Mouse (Mus musculus) lung, adult 2 months (tissue): ENCODE measurements around the gene Ms4a7. TPM values are rescaled to one million over a fixed set of nuclear protein-coding genes. Genes with fewer than 3 reads are reported as not detected.
A peak's percentile ranks its signal among the peaks of the same experiment; 100 is the strongest.
"Not testable (repeated sequence)": the region's sequence is repeated elsewhere in the genome, so short reads cannot be mapped to it uniquely, and the experiment has no call there.

Experiments used
- DNase-seq: peaks from one replicate; pipeline ENCODE4 v3.0.0; 2022
- H3K4me1 ChIP-seq: fragments of 200-500 bp; 2 replicates; pipeline ENCODE4 v1.6.1; 2011; ENCODE audit warnings: low read length; ENCODE audit not compliant: control insufficient read depth, insufficient read depth
- H3K4me3 ChIP-seq: fragments of 200-500 bp; replicated peaks from 2 replicates; pipeline ENCODE3; 2011; ENCODE audit warnings: low read depth, mild to moderate bottlenecking, control low read depth, low read length; ENCODE audit errors: extremely low read depth
- CTCF ChIP-seq: fragments of 200-500 bp; IDR thresholded peaks from 2 replicates; pipeline ENCODE4 v1.5.1; 2011; ENCODE audit warnings: mild to moderate bottlenecking, low read length, control low read depth; ENCODE audit not compliant: insufficient read depth
- POLR2A ChIP-seq: fragments of 200-500 bp; IDR thresholded peaks from 2 replicates; pipeline ENCODE4 v1.6.1; 2011; ENCODE audit warnings: low read depth, mild to moderate bottlenecking, control low read depth, low read length, borderline replicate concordance; ENCODE audit errors: extremely low read depth
- WGBS: fragments of 180-500 bp; shearing (Covaris S2); methylation state at CpG from one replicate; pipeline ENCODE4 v1.1.7; 2018; 5-methylcytosine and 5-hydroxymethylcytosine counted together
- polyA plus RNA-seq: library from polyadenylated mRNA; depleted of rRNA; stranded (reverse); fragments of >200 nt; gene quantifications from 2 replicates; pipeline ENCODE4 v1.2.3, GENCODE M21; 2012; rRNA removed

Ms4a7 gene
- polyA plus RNA-seq, 1 experiment: 1.4 TPM

DNA sequence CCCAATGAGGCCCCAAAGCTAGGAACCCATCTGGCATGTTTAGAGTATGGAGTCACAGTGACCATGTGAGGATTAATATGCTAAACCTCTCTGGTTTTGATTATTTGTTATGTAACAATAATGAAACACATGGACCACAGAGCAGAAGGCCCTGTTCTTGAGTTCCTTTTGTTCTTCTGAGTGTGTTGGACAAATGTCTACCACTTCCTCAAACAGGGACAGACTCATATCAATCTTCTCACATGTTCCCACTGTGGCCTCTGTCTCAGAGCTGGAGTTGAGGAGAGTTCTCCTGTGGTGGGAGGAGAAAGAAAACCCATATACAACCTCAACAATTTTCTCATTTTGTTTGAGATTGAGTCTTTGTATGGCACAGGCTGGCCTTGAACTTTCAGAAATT, 7.2 kb upstream of the Ms4a7 start:
- DNase-seq: no peak
- TF ChIP-seq POLR2A (no peak), CTCF (no peak)
- H3K4me1 ChIP-seq: no peaks in the 10 kb centered on the region

DNA sequence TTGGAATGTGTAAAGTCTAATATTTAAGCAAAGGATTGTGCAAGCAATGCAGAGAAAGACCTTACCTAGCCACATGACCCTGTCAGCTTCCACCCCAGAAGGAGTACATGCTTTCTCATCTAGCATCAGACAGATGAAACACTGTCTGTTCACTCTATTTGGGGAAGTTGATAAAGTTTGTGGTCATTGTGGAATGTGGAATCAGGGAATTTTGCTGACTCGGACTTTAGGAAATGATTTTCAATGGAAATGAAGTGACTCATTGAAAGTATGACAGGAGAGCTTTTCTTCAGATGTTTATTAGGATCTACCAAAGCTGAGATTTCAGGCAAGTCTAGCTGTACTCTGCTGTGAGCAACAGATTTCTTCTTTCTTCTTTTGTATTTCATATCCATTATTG, 14.8 kb downstream of the Ms4a7 start:
- Histone ChIP-seq H3K4me1 (no peaks in the 10 kb centered on the region), H3K4me3 (no peak overlapping the region)
- TF ChIP-seq CTCF (no peak), POLR2A (no peak)
- DNase-seq: no peak
- 50% methylated on average over 1 of the region's 1 CpGs for WGBS

More for the DNA sequence above, 7.2 kb upstream of the Ms4a7 start:
- no peak overlapping the region for H3K4me3 ChIP-seq

DNA sequence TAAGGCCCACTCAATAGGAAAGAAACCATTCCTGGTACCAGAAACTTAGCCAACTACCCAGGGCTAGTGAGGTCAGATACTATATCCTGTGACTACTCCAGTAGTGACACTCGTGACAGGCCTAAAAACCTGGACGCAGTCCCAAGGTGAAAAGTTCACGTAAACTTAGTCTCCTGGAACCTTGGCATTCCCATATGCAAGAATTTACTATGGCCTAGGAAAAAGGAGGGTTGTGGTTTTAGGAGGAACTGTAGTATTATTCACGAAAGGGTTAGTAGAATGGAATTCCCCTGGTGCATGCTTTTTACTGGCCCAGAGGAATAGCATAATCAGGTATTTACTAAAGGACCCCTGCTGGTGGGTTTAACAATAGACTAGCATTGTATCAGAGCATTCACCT, 19.2 kb downstream of the Ms4a7 start:
- no peak for DNase-seq
- Histone ChIP-seq H3K4me1 (no peaks in the 10 kb centered on the region), H3K4me3 (no peak overlapping the region)
- WGBS: 80% methylated on average over 4 of the region's 4 CpGs
- no peak for TF ChIP-seq CTCF
- TF ChIP-seq POLR2A: no peak

DNA sequence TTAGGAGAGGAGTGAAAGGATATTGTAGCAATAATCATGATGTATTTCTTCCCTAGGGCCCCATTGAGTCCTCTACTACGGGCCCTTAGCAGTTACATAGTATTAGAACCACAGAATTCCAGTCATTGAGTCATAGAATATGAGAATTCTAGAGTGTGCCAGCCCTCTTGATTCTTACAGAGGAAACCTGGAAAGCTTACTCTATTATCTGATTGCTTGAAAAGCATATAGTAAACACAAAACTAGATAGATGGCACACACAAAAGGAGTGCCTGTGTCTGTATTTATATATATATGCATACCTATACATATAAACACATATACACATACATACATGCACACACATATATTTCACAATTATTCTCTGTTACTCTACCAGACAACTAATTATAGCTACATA, 21.6 kb downstream of the Ms4a7 start, which contains the start of gene Ms4a14:
TSS of gene Ms4a14 (minus strand) at position 101 of the 400 bp plus-strand sequence.
- no peak for DNase-seq
- TF ChIP-seq CTCF: no peak
- TF ChIP-seq POLR2A: no peak
- no peaks in the 10 kb centered on the region for H3K4me1 ChIP-seq
- WGBS: 63% methylated on average over 1 of the region's 1 CpGs
- no peak within 1 kb of the TSS for H3K4me3 ChIP-seq

DNA sequence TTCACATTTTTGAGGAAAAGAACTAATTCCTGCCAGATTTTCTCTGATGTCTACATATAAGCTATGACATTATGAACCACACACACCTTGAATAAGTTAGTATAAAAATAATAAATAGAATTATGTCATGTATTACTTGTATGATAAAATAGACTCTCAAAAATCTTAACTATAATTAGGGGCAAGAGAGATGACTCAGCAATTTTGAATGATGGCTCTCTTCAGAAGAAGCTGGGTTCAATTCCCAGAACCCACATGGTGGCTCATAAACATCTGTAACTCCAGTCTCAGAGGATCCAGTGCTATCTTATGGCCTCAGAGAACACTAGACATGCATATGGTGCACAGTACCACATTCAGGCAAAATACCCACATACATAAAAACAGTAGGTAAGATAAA, 27.1 kb downstream of the Ms4a7 start:
- no peak for TF ChIP-seq CTCF
- no peak for TF ChIP-seq POLR2A
- H3K4me1 ChIP-seq: no peaks in the 10 kb centered on the region
- no peak for DNase-seq
- no peak overlapping the region for H3K4me3 ChIP-seq

DNA sequence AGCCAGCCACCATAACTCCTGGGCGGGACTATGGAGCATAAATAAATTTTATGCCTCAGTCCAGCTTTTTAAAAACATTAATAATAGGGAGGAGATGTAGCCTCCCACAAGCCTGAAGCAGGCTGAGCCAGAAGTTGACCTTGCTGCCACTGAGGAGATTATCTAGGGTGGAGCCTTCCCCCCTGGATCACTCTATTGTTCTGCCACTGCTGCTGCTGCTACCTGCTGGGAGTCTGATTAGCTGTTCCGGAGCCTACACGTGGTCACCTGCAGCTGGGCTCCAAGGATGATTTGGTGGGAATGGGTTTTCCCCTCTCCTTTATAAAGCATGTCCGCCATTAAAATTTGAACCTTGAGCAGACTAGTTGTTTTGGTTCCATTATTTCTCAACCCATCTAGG, 36.4 kb downstream of the Ms4a7 start:
- DNase-seq, H3K4me3 ChIP-seq, H3K4me1 ChIP-seq: not testable (repeated sequence)
- WGBS: 59% methylated on average over 4 of the region's 4 CpGs

DNA sequence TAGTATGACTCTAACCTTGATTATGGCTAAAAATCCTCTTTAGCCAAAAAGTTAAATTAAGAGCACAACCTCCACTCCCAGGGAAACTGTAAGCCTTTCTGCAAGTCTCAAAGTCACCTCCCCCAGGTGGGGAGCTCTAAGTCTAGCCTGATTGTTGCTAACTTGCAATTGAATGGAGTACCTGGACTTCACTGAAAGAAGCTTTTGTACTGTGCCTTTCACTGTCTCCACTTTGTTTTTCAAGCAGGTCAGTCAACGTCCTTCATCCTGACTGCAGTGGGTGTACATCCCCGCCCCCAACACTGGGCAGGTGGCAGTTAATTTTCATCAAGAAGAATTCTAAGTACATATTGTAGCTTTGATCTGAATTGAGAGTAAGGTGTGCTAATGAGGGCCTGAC, 37.0 kb downstream of the Ms4a7 start:
- TF ChIP-seq CTCF: no peak
- no peak for TF ChIP-seq POLR2A
- no peaks in the 10 kb centered on the region for H3K4me1 ChIP-seq
- no peak for DNase-seq
- WGBS: 56% methylated on average over 2 of the region's 2 CpGs
- no peak overlapping the region for H3K4me3 ChIP-seq

DNA sequence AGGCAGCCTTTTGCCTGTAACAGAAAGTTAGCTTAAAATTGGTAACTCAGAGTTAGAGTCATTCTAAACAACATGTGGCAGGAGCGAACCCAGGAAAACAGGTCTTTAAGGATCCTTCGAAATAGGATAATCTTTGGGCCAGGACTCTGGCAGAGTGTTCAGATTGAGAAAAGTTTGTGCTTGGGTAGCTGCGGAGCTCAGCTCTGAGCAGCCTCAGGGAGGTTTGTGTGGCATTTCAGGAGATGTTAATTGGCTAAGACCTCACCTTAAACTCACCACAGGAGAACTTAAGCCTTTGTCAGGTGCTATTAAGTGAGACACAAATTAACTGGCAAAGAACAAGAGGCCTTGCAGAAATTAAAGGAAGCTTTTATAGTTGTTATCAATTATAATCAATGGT, 42.3 kb downstream of the Ms4a7 start:
- DNase-seq, H3K4me3 ChIP-seq, H3K4me1 ChIP-seq: not testable (repeated sequence)
- WGBS: 16% methylated on average over 3 of the region's 3 CpGs

DNA sequence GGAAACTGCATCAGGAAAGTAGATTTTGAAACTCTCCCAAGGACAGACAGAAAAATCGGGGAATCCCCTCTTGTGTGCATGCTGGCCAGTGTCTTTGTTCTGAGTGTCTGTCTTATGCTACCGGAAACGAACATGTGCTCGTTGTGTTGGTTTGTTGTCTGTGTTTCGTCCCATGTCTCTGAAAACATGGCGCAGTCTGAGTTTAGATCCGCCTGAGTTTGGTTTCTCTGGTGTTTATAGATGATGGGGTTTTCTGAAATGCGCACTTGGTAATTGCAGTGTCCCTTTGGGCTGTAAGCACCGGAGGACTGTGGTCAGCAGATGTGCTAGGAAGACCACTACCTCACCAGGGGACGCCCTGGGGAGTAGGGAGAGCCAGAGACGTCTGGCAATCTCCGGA, 43.0 kb downstream of the Ms4a7 start:
- no peak for DNase-seq
- Histone ChIP-seq H3K4me3 (peak overlapping the region; percentile 69), H3K4me1 (no peaks in the 10 kb centered on the region)
- TF ChIP-seq CTCF (no peak), POLR2A (no peak)
- 9% methylated on average over 12 of the region's 12 CpGs for WGBS

DNA sequence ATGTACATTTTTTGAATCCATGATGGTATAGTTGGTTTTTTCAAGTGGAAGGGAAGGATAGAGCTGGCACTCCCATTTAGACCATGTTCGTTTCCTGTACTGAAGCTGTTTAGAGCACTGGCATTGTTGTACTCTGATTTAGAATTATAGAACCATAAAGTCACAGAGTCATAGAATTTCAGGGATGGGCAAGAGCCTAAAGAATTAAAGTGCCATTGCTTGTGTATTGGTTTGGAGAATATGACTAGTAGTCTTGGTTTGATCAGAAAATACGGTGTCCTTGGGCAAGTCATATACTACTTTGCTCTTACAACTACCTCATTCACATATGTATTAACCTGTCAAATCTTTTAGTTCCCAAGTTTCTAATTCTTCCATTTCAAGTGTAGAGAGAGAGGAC, 52.2 kb downstream of the Ms4a7 start, which contains the start of gene Ms4a5:
TSS of gene Ms4a5 (minus strand) at position 101 of the 400 bp plus-strand sequence.
- 93% methylated on average over 2 of the region's 2 CpGs for WGBS
- TF ChIP-seq POLR2A: no peak
- no peak for TF ChIP-seq CTCF
- no peak for DNase-seq
- no peak within 1 kb of the TSS for H3K4me3 ChIP-seq
- H3K4me1 ChIP-seq: no peaks in the 10 kb centered on the region

DNA sequence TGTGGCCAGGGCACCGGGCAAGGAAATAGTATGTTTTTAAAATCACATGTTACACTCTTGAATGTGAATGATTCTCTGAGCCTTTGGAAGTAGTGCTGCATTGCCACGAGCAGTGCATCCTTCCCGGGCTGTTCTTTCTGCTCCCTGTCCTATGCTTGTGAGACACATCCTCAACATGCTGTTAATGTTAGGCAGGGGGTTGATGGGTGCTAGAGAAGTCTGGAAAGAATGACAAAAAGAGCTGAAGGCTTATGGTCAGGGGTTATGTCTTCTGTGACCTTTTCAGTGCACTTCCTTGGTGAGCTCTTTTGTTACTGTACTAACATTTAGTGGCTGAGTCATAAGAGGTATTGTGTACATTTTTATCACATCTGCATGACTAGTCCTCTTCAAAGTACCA, 55.7 kb downstream of the Ms4a7 start:
- H3K4me1 ChIP-seq: no peaks in the 10 kb centered on the region
- DNase-seq: no peak
- H3K4me3 ChIP-seq: no peak overlapping the region
- no peak for TF ChIP-seq POLR2A
- no peak for TF ChIP-seq CTCF
- WGBS: 76% methylated on average over 3 of the region's 3 CpGs

DNA sequence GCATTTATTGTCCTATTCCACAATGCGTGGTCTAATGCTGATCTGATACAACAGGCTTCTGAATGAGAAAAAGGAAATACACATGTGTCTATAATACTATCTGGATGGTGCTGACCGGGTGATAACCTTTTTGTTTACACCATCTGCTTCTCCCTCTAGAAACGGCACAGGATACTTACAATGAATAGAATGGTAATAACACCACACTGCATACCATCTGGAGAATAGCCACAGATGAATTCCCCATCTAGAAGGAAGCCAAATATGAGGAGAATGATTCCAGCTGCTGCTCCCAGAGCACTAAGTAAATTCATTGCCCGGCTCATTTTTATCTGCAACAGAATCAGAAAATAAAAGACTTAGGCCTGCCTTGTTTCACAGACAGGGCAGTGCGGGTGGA, 59.5 kb downstream of the Ms4a7 start:
- WGBS: 38% methylated on average over 5 of the region's 5 CpGs
- TF ChIP-seq CTCF: no peak
- no peak for DNase-seq
- no peaks in the 10 kb centered on the region for H3K4me1 ChIP-seq
- H3K4me3 ChIP-seq: no peak overlapping the region

Other genes starting within 250 kb of the Ms4a7 start
- gene 1700017D01Rik, start 205.3 kb downstream of the Ms4a7 start, polyA plus RNA-seq: not detected in 2 replicates
- not detected in 2 replicates for gene 1700025F22Rik, start 170.8 kb downstream of the Ms4a7 start, polyA plus RNA-seq
- not detected in 2 replicates for gene Ms4a13, start 139.4 kb downstream of the Ms4a7 start, polyA plus RNA-seq
- gene Ms4a12, start 103.7 kb downstream of the Ms4a7 start, polyA plus RNA-seq: not detected in 2 replicates
- gene Ms4a1, start 69.9 kb downstream of the Ms4a7 start, polyA plus RNA-seq: 1.7 and 2.7 TPM in 2 replicates
- gene Ms4a5, start 52.3 kb downstream of the Ms4a7 start, polyA plus RNA-seq: not detected in 2 replicates
- 0.16 and 0.19 TPM in 2 replicates for gene Ms4a14, start 21.7 kb downstream of the Ms4a7 start, polyA plus RNA-seq
- gene Ms4a4a, start 39.4 kb upstream of the Ms4a7 start, polyA plus RNA-seq: 0.44 and 0.99 TPM in 2 replicates
- gene Ms4a4c, start 68.6 kb upstream of the Ms4a7 start, polyA plus RNA-seq: 0.62 and 2.9 TPM in 2 replicates
- gene Ms4a4b, start 107.4 kb upstream of the Ms4a7 start, polyA plus RNA-seq: 4.3 and 8.7 TPM in 2 replicates
- 3.6 and 7.1 TPM in 2 replicates for gene Ms4a6c, start 133.2 kb upstream of the Ms4a7 start, polyA plus RNA-seq
- 3.4 and 8.1 TPM in 2 replicates for gene Gm8369, start 149.8 kb upstream of the Ms4a7 start, polyA plus RNA-seq
- 4.2 and 7.2 TPM in 2 replicates for gene Ms4a6b, start 180.4 kb upstream of the Ms4a7 start, polyA plus RNA-seq
- gene Ms4a4d, start 200.7 kb upstream of the Ms4a7 start, polyA plus RNA-seq: 31.7 and 38.3 TPM in 2 replicates